Mouse (Mus musculus): ENCODE measurements around the gene Tubgcp2. TPM values are rescaled to one million over a fixed set of nuclear protein-coding genes. Genes with fewer than 3 reads are reported as not detected.

Gene Tubgcp2
- polyA plus RNA-seq, 1 experiment from 2014 or later, result 16.0 TPM

DNA sequence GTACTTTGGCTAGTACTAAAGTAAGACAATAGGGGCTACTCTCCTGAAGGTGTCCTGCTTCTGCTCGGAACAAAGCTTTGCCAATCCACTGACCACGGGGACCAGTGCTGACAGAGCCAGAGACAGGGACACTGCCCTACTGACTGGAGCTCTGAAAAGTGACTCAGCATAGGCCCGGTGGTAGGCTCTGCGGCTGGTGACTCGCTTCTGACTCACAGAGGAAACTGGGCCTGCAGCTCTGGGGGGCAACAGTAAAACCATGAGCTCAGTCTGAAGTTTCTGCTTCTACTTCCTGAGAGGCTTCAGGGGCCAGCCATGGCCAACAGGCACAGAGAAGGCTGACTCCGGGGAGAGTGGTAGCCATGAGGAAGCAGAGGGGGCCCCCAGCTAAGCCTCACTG lies 65.0 kb downstream of the Tubgcp2 start:
- H3K9me3 ChIP-seq (ENCODE audit: low read length), result no peaks in the 10 kb centered on the region
- H3K4me2 ChIP-seq (ENCODE audit: low read depth, low read length), result no peak overlapping the region
- H3K27me3 ChIP-seq (ENCODE audit: insufficient read depth, low read length), result 0 out of 2 replicates have a peak, but pooled peaks cover 2% of the 10 kb centered on the region
- peak; percentile 43 for ATAC-seq
- 37% methylated on average over 6 of the region's 6 CpGs for WGBS (ENCODE audit: insufficient replicate concordance)
- H3K36me3 ChIP-seq (replicated peaks; ENCODE audit: insufficient read depth, low read length), result no peaks in the 10 kb centered on the region
- TF ChIP-seq EP300 (IDR thresholded peaks at IDR 0.05; ENCODE audit: low read depth), result no peak
- no peak for TF ChIP-seq CTCF (IDR thresholded peaks at IDR 0.05; ENCODE audit: low read depth)
- no peak overlapping the region for H3K9ac ChIP-seq (replicated peaks)
- no peak overlapping the region for H3K4me3 ChIP-seq (ENCODE audit: low read depth, low read length)
- no peaks in the 10 kb centered on the region for H3K4me1 ChIP-seq (ENCODE audit: insufficient read depth)
- no peak overlapping the region for H3K27ac ChIP-seq (ENCODE audit: low read depth)
- no peak for DNase-seq

DNA sequence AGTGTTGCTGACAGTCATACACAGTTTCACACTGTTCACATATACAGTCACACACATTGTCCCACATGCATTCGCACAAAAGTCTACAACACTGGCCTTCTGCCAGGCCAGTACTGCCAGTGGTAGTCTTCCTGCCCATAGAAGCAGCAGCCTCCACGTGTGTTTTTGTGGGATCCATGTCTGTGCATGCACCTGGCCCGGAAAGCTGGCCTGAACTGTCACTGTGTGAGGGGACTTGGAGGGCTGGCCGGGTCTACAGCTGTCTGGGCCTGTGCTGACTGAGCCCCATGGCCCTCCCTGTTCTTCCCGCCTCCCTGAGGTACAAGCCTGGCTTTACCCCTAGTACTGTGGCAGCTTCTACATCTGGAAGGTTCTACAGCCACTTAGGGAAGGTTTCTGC lies 65.5 kb downstream of the Tubgcp2 start:
- H3K4me2 ChIP-seq (ENCODE audit: low read depth, low read length), result no peak overlapping the region
- DNase-seq (no peak), ATAC-seq (no peak)
- H3K36me3 ChIP-seq (replicated peaks; ENCODE audit: insufficient read depth, low read length), result no peaks in the 10 kb centered on the region
- TF ChIP-seq EP300 (IDR thresholded peaks at IDR 0.05; ENCODE audit: low read depth), result no peak
- TF ChIP-seq CTCF (IDR thresholded peaks at IDR 0.05; ENCODE audit: low read depth), result no peak
- no peak overlapping the region for H3K27ac ChIP-seq (ENCODE audit: low read depth)
- H3K27me3 ChIP-seq (ENCODE audit: insufficient read depth, low read length), result 0 out of 2 replicates have a peak, but pooled peaks cover 2% of the 10 kb centered on the region
- H3K4me1 ChIP-seq (ENCODE audit: insufficient read depth), result no peaks in the 10 kb centered on the region
- no peak overlapping the region for H3K9ac ChIP-seq (replicated peaks)
- H3K9me3 ChIP-seq (ENCODE audit: low read length), result no peaks in the 10 kb centered on the region
- 58% methylated on average over 5 of the region's 5 CpGs for WGBS (ENCODE audit: insufficient replicate concordance)
- no peak overlapping the region for H3K4me3 ChIP-seq (ENCODE audit: low read depth, low read length)

GRCm38 (mm10) chr7:139970216-139970919 lies 66.1 kb downstream of the Tubgcp2 start:
- H3K36me3 ChIP-seq (replicated peaks; ENCODE audit: insufficient read depth, low read length), result no peaks in the 10 kb centered on the region
- 0 out of 2 replicates have a peak, but pooled peaks cover 2% of the 10 kb centered on the region for H3K27me3 ChIP-seq (ENCODE audit: insufficient read depth, low read length)
- no peaks in the 10 kb centered on the region for H3K9me3 ChIP-seq (ENCODE audit: low read length)
- H3K27ac ChIP-seq (ENCODE audit: low read depth), result no peak overlapping the region
- no peaks in the 10 kb centered on the region for H3K4me1 ChIP-seq (ENCODE audit: insufficient read depth)
- no peak overlapping the region for H3K4me2 ChIP-seq (ENCODE audit: low read depth, low read length)
- no peak for TF ChIP-seq EP300 (IDR thresholded peaks at IDR 0.05; ENCODE audit: low read depth)
- no peak for TF ChIP-seq CTCF (IDR thresholded peaks at IDR 0.05; ENCODE audit: low read depth)
- DNase-seq (no peak), ATAC-seq (no peak)
- no peak overlapping the region for H3K9ac ChIP-seq (replicated peaks)
- no peak overlapping the region for H3K4me3 ChIP-seq (ENCODE audit: low read depth, low read length)
- WGBS (ENCODE audit: insufficient replicate concordance), result 67% methylated on average over 10 of the region's 10 CpGs

DNA sequence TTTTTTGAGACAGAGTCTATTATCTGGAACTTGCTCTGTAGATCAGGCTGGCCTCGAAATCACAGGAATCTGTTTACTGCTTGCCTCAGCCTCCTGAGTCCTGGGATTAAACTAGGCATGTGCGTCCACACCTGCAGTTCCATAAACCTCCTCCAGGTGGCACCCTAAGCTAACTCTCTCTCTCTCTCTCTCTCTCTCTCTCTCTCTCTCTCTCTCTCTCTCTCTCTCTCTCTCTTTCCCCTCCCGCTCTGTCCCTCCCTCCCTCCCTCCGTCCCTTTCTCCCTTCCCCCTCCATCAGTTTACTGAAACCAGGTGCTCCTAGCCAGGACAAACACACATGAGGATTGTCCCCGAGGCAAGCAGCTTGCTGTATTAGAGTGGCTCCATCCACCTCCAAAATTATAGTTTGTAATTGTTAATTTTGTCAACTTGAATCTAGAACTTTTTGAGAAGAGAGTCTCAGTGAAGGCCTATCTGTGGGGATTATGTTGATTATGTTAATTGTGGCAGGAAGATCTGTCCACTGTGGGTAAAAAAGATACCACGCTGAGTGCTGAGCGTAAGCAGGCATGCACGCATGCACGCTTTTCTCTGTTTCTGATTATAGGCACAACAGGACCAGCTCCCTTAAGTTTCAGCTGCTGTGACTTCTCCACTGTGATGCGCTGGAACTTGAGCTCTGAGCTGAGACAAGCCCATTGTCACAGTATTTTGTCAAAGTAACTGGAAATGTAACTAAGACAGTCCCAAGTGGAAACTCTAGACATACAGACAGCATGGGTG lies 66.9 kb downstream of the Tubgcp2 start:
- peak; percentile 77 for DNase-seq
- no peak overlapping the region for H3K27ac ChIP-seq (ENCODE audit: low read depth)
- peak; percentile 33; the same call in 1 of the 2 replicates for ATAC-seq
- 0 out of 2 replicates have a peak, but pooled peaks cover 2% of the 10 kb centered on the region for H3K27me3 ChIP-seq (ENCODE audit: insufficient read depth, low read length)
- no peak overlapping the region for H3K4me2 ChIP-seq (ENCODE audit: low read depth, low read length)
- 47% methylated on average over 10 of the region's 10 CpGs for WGBS (ENCODE audit: insufficient replicate concordance)
- TF ChIP-seq CTCF (IDR thresholded peaks at IDR 0.05; ENCODE audit: low read depth) (peak; percentile 87), EP300 (IDR thresholded peaks at IDR 0.05; ENCODE audit: low read depth) (no peak)
- H3K4me1 ChIP-seq (ENCODE audit: insufficient read depth), result no peaks in the 10 kb centered on the region
- H3K36me3 ChIP-seq (replicated peaks; ENCODE audit: insufficient read depth, low read length), result no peaks in the 10 kb centered on the region
- no peaks in the 10 kb centered on the region for H3K9me3 ChIP-seq (ENCODE audit: low read length)
- H3K4me3 ChIP-seq (ENCODE audit: low read depth, low read length), result no peak overlapping the region
- no peak overlapping the region for H3K9ac ChIP-seq (replicated peaks)

GRCm38 (mm10) chr7:139968428-139968827 lies 68.0 kb downstream of the Tubgcp2 start:
- H3K4me1 ChIP-seq (ENCODE audit: insufficient read depth), result no peaks in the 10 kb centered on the region
- DNase-seq (no peak), ATAC-seq (no peak)
- no peak overlapping the region for H3K4me3 ChIP-seq (ENCODE audit: low read depth, low read length)
- no peak overlapping the region for H3K9ac ChIP-seq (replicated peaks)
- H3K9me3 ChIP-seq (ENCODE audit: low read length), result no peaks in the 10 kb centered on the region
- 63% methylated on average over 5 of the region's 5 CpGs for WGBS (ENCODE audit: insufficient replicate concordance)
- 0 out of 2 replicates have a peak, but pooled peaks cover 2% of the 10 kb centered on the region for H3K27me3 ChIP-seq (ENCODE audit: insufficient read depth, low read length)
- TF ChIP-seq EP300 (IDR thresholded peaks at IDR 0.05; ENCODE audit: low read depth), result no peak
- TF ChIP-seq CTCF (IDR thresholded peaks at IDR 0.05; ENCODE audit: low read depth), result no peak
- no peaks in the 10 kb centered on the region for H3K36me3 ChIP-seq (replicated peaks; ENCODE audit: insufficient read depth, low read length)
- no peak overlapping the region for H3K4me2 ChIP-seq (ENCODE audit: low read depth, low read length)
- no peak overlapping the region for H3K27ac ChIP-seq (ENCODE audit: low read depth)

- ATAC-seq, result no peak
- no peaks in the 10 kb centered on the region for H3K36me3 ChIP-seq (replicated peaks; ENCODE audit: insufficient read depth, low read length)
- no peak overlapping the region for H3K9ac ChIP-seq (replicated peaks)
- 0 out of 2 replicates have a peak, but pooled peaks cover 2% of the 10 kb centered on the region for H3K27me3 ChIP-seq (ENCODE audit: insufficient read depth, low read length)
- H3K4me3 ChIP-seq (ENCODE audit: low read depth, low read length), result no peak overlapping the region
- WGBS (ENCODE audit: insufficient replicate concordance), result 39% methylated on average over 4 of the region's 4 CpGs
- H3K4me2 ChIP-seq (ENCODE audit: low read depth, low read length), result no peak overlapping the region
- no peaks in the 10 kb centered on the region for H3K4me1 ChIP-seq (ENCODE audit: insufficient read depth)
- no peak overlapping the region for H3K27ac ChIP-seq (ENCODE audit: low read depth)
- TF ChIP-seq CTCF (IDR thresholded peaks at IDR 0.05; ENCODE audit: low read depth), result no peak
- TF ChIP-seq EP300 (IDR thresholded peaks at IDR 0.05; ENCODE audit: low read depth), result no peak
- no peak for DNase-seq
- no peaks in the 10 kb centered on the region for H3K9me3 ChIP-seq (ENCODE audit: low read length)
These were observed 69.3 kb downstream of the Tubgcp2 start for GRCm38 (mm10) chr7:139967175-139967574.

Data from liver, postnatal 0 days (tissue).